Mouse (Mus musculus): Measurements from ENCODE around the gene Neu1.

DNA sequence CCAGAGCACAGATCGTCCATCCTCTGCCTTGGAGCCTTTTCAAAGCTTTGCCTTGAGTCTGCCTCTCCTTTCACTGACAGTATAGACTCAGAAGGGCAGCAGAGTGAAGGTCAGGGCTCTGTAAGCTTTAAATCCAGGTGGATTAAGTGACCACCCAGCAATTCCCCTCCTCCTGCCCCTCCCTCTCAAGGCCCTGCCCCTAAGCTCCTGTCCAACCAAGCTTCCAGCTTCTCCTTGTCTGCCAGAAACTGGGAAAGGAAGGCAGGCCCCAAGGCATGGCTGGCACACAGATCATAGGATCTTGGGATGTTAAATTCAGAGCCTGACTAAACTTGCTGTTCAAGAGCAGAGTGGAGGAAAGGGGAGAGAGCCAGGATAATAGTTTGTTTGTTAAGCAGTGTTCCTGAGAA lies 33.6 kb downstream of the Neu1 start:
- TF ChIP-seq POLR2A (IDR thresholded peaks at IDR 0.05; ENCODE audit: borderline replicate concordance, control insufficient read depth, low read depth, low read length) (no peak), CTCF (IDR thresholded peaks at IDR 0.05; ENCODE audit: control insufficient read depth, insufficient read depth, low read length) (no peak)
